Mouse (Mus musculus): ENCODE data around the gene Ddr1.

DNA sequence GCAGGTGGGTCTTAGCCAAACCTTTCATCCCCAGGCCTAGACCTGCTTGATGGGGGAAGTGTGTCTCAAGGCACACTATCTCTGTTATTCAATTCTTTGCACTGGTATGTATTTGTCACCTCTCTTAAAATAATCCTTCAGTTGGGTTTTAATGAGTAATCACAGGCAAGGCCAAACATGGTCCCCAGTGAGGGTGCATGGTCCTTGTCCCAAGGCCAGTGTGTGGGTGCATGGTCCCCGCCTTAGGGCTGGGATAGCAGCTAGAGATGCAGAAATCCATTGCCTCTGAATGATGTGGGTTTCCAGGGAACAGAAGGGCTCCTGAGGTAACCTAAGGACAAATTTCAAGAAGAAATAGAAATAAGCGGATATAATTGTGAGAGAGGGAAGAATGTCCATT is 39.9 kb upstream of the Ddr1 start:
- TF ChIP-seq CEBPB (IDR thresholded peaks at IDR 0.05; ENCODE audit: insufficient read depth, poor library complexity, severe bottlenecking) (no peak), MYOD1 (IDR thresholded peaks at IDR 0.05; ENCODE audit: control insufficient read depth in 1 of 3, insufficient read length in 2 of 3, low read depth in 2 of 3) (no peak), E2F4 (IDR thresholded peaks at IDR 0.05; ENCODE audit: insufficient read depth) (no peak), SRF (IDR thresholded peaks at IDR 0.05; ENCODE audit: control insufficient read depth, insufficient read length, low read depth) (no peak), POLR2A (IDR thresholded peaks at IDR 0.05; ENCODE audit: insufficient read length, low read depth) (no peak), USF1 (IDR thresholded peaks at IDR 0.05; ENCODE audit: low read depth) (no peak), POLR2AphosphoS2 (IDR thresholded peaks at IDR 0.05; ENCODE audit: insufficient read length, low read depth) (no peak), MAX (IDR thresholded peaks at IDR 0.05; ENCODE audit: low read depth) (no peak), TCF3 (IDR thresholded peaks at IDR 0.05; ENCODE audit: insufficient read length, low read depth) (no peak), REST (IDR thresholded peaks at IDR 0.05; ENCODE audit: insufficient read depth, insufficient read length) (no peak)
